Mouse (Mus musculus): ENCODE results near the gene Pigt. TPM values are rescaled to one million over a fixed set of nuclear protein-coding genes. Genes with fewer than 3 reads are reported as not detected.

The Pigt gene
- polyA plus RNA-seq, 1 experiment from 2014 or later: 42.1 TPM

GRCm38 (mm10) chr2:164510621-164511190, 13.4 kb downstream of the Pigt start:
- WGBS: 21% methylated on average over 4 of the region's 5 CpGs
- Histone ChIP-seq H3K9ac (no peak overlapping the region), H3K4me1 (replicated peaks) (peaks cover 6% of the 10 kb centered on the region; the same call in 1 of the 2 replicates), H3K4me2 (no peak overlapping the region), H3K27me3 (no peaks in the 10 kb centered on the region), H3K36me3 (peaks cover 9% of the 10 kb centered on the region; the same call in 1 of the 2 replicates), H3K4me3 (no peak overlapping the region), H3K27ac (peak overlapping the region; percentile 42; the same call in 1 of the 2 replicates), H3K9me3 (replicated peaks) (no peaks in the 10 kb centered on the region)
- ATAC-seq (replicated peaks; ENCODE audit: insufficient number of reproducible peaks, insufficient read depth, low FRiP score, low read depth): no peak

- Histone ChIP-seq H3K9me3 (replicated peaks) (no peaks in the 10 kb centered on the region), H3K4me2 (no peak overlapping the region), H3K36me3 (peaks cover under 1% of the 10 kb centered on the region; the same call in 1 of the 2 replicates), H3K4me3 (no peak overlapping the region), H3K27ac (peak overlapping the region; percentile 40; the same call in 1 of the 2 replicates), H3K9ac (no peak overlapping the region), H3K27me3 (no peaks in the 10 kb centered on the region), H3K4me1 (replicated peaks) (peaks cover 6% of the 10 kb centered on the region; the same call in 1 of the 2 replicates)
- WGBS: 53% methylated on average over 11 of the region's 14 CpGs
- ATAC-seq (replicated peaks; ENCODE audit: insufficient number of reproducible peaks, insufficient read depth, low FRiP score, low read depth): no peak
Observed at GRCm38 (mm10) chr2:164512121-164512909, 15.0 kb downstream of the Pigt start.

DNA sequence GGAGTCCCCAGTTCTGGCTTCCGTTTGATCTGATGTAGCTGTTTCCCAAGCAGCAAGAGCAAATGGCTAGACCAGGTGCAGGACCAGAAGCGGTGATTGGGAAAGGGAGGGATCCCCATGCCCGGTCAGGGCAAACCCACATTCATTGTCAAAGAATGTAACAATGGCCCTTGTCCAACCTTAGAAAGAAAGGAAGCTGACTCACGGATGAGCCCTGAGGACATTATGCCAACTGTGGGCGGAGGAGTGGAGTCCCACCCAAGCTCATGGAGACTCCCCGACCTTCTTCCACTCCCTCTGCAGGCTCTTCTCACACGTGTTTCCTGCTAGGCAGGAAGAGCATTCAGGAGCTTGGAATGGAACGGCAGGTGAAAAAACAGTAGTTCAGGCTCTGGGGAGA, 16.1 kb downstream of the Pigt start:
- H3K9ac ChIP-seq: no peak overlapping the region
- no peaks in the 10 kb centered on the region for H3K27me3 ChIP-seq
- H3K4me3 ChIP-seq: no peak overlapping the region
- ATAC-seq (replicated peaks; ENCODE audit: insufficient number of reproducible peaks, insufficient read depth, low FRiP score, low read depth): peak; percentile 47
- H3K27ac ChIP-seq: peak overlapping the region; percentile 32
- H3K4me2 ChIP-seq: no peak overlapping the region
- H3K9me3 ChIP-seq (replicated peaks): no peaks in the 10 kb centered on the region
- no peaks in the 10 kb centered on the region for H3K36me3 ChIP-seq
- peaks cover 8% of the 10 kb centered on the region; the same call in 1 of the 2 replicates for H3K4me1 ChIP-seq (replicated peaks)
- WGBS: 54% methylated on average over 8 of the region's 8 CpGs

DNA sequence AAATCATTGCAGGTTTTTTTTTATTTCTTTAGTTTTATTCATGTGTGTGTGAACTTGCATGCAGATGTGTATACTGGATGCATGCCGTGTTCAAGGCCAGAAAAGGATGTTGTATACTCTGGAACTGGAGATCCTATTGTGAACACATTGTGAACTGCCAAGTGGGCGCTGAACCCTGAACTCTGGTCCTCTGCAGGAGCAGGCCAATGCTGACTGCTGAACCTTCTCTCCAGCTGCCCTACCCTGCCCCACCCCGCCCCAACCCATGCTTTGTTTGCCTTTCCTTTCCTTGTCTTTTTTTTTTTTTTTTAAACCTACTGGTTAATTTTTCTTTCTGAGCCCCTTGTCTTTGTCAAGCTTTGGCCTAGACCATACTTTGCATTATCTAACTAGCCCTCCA, 17.6 kb downstream of the Pigt start:
- no peaks in the 10 kb centered on the region for H3K27me3 ChIP-seq
- H3K4me2 ChIP-seq: no peak overlapping the region
- no peak for ATAC-seq (replicated peaks; ENCODE audit: insufficient number of reproducible peaks, insufficient read depth, low FRiP score, low read depth)
- H3K27ac ChIP-seq: no peak overlapping the region
- H3K9ac ChIP-seq: no peak overlapping the region
- no peak overlapping the region for H3K4me3 ChIP-seq
- H3K9me3 ChIP-seq (replicated peaks): no peaks in the 10 kb centered on the region
- 71% methylated on average over 3 of the region's 3 CpGs for WGBS
- H3K4me1 ChIP-seq (replicated peaks): peaks cover 14% of the 10 kb centered on the region
- no peaks in the 10 kb centered on the region for H3K36me3 ChIP-seq

- Histone ChIP-seq H3K9me3 (replicated peaks) (no peaks in the 10 kb centered on the region), H3K4me1 (replicated peaks) (peaks cover 9% of the 10 kb centered on the region), H3K4me2 (no peak overlapping the region), H3K36me3 (no peaks in the 10 kb centered on the region), H3K4me3 (no peak overlapping the region), H3K27ac (no peak overlapping the region), H3K27me3 (no peaks in the 10 kb centered on the region), H3K9ac (no peak overlapping the region)
- WGBS: 66% methylated on average over 9 of the region's 9 CpGs
- ATAC-seq (replicated peaks; ENCODE audit: insufficient number of reproducible peaks, insufficient read depth, low FRiP score, low read depth): no peak
Observed at GRCm38 (mm10) chr2:164515897-164516296, 18.6 kb downstream of the Pigt start.

- H3K9ac ChIP-seq: no peak overlapping the region
Observed at GRCm38 (mm10) chr2:164516592-164516991, 19.3 kb downstream of the Pigt start.

GRCm38 (mm10) chr2:164517485-164518221, 20.3 kb downstream of the Pigt start:
- WGBS: 29% methylated on average over 10 of the region's 10 CpGs
- Histone ChIP-seq H3K36me3 (no peaks in the 10 kb centered on the region), H3K4me3 (no peak overlapping the region), H3K9me3 (replicated peaks) (no peaks in the 10 kb centered on the region), H3K4me1 (replicated peaks) (peaks cover 9% of the 10 kb centered on the region), H3K27me3 (peaks cover 9% of the 10 kb centered on the region), H3K27ac (peak overlapping the region; percentile 40; the same call in 1 of the 2 replicates), H3K4me2 (no peak overlapping the region), H3K9ac (no peak overlapping the region)
- no peak for ATAC-seq (replicated peaks; ENCODE audit: insufficient number of reproducible peaks, insufficient read depth, low FRiP score, low read depth)

More at GRCm38 (mm10) chr2:164516592-164516991, 19.3 kb downstream of the Pigt start:
- ATAC-seq (replicated peaks; ENCODE audit: insufficient number of reproducible peaks, insufficient read depth, low FRiP score, low read depth): no peak
- peaks cover 9% of the 10 kb centered on the region for H3K4me1 ChIP-seq (replicated peaks)
- no peaks in the 10 kb centered on the region for H3K9me3 ChIP-seq (replicated peaks)
- H3K27me3 ChIP-seq: no peaks in the 10 kb centered on the region
- H3K4me3 ChIP-seq: no peak overlapping the region
- H3K27ac ChIP-seq: no peak overlapping the region
- H3K36me3 ChIP-seq: no peaks in the 10 kb centered on the region
- no peak overlapping the region for H3K4me2 ChIP-seq
- WGBS: 78% methylated on average over 11 of the region's 11 CpGs

GRCm38 (mm10) chr2:164518266-164519170, 21.2 kb downstream of the Pigt start:
- peaks cover 17% of the 10 kb centered on the region for H3K27me3 ChIP-seq
- H3K4me3 ChIP-seq: no peak overlapping the region
- ATAC-seq (replicated peaks; ENCODE audit: insufficient number of reproducible peaks, insufficient read depth, low FRiP score, low read depth): no peak
- H3K27ac ChIP-seq: peak overlapping the region; percentile 50
- no peak overlapping the region for H3K9ac ChIP-seq
- H3K9me3 ChIP-seq (replicated peaks): no peaks in the 10 kb centered on the region
- no peaks in the 10 kb centered on the region for H3K36me3 ChIP-seq
- no peak overlapping the region for H3K4me2 ChIP-seq
- 34% methylated on average over 11 of the region's 11 CpGs for WGBS
- peaks cover 9% of the 10 kb centered on the region for H3K4me1 ChIP-seq (replicated peaks)

DNA sequence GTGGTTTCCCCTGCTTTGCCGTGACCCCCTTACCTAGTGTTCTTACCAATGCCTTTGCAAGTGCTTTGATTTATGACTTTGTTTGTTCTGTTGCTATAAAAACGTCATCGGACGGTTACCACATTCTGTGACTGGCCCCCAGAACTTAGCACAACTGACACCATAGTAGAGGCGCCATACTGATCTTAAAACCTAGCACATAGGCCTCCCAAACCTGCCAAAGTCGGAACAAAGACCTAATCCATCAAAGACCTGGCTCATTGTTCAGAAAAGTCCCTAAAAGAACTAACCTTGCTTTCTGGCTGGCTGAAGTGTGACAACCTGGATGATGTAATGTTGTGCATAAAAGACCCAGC, 21.8 kb downstream of the Pigt start:
- WGBS: 64% methylated on average over 6 of the region's 6 CpGs
- H3K9ac ChIP-seq: no peak overlapping the region
- peak overlapping the region; percentile 50; the same call in 1 of the 2 replicates for H3K27ac ChIP-seq
- no peak overlapping the region for H3K4me3 ChIP-seq
- peaks cover 9% of the 10 kb centered on the region for H3K4me1 ChIP-seq (replicated peaks)
- H3K4me2 ChIP-seq: no peak overlapping the region
- H3K36me3 ChIP-seq: no peaks in the 10 kb centered on the region
- no peaks in the 10 kb centered on the region for H3K9me3 ChIP-seq (replicated peaks)
- H3K27me3 ChIP-seq: peaks cover 17% of the 10 kb centered on the region
- no peak for ATAC-seq (replicated peaks; ENCODE audit: insufficient number of reproducible peaks, insufficient read depth, low FRiP score, low read depth)

GRCm38 (mm10) chr2:164520782-164521181, 23.5 kb downstream of the Pigt start:
- Histone ChIP-seq H3K4me3 (no peak overlapping the region), H3K36me3 (no peaks in the 10 kb centered on the region), H3K27ac (no peak overlapping the region), H3K9me3 (replicated peaks) (no peaks in the 10 kb centered on the region), H3K27me3 (peaks cover 17% of the 10 kb centered on the region), H3K9ac (no peak overlapping the region), H3K4me1 (replicated peaks) (peaks cover 9% of the 10 kb centered on the region), H3K4me2 (no peak overlapping the region)
- 11% methylated on average over 3 of the region's 3 CpGs for WGBS
- no peak for ATAC-seq (replicated peaks; ENCODE audit: insufficient number of reproducible peaks, insufficient read depth, low FRiP score, low read depth)
